Mouse (Mus musculus) mature B cell (primary cell): ENCODE results near the gene Rps10.
"Not testable (repeated sequence)": the region's sequence is repeated elsewhere in the genome, so short reads cannot be mapped to it uniquely, and the experiment has no call there.

ENCODE experiments used
- in situ Hi-C: fragments of 300-500 bp; cut with MboI; formaldehyde crosslinking; loops from 2 replicates; pipeline ENCODE4 v1.14.3; 2019

Rps10 gene

DNA sequence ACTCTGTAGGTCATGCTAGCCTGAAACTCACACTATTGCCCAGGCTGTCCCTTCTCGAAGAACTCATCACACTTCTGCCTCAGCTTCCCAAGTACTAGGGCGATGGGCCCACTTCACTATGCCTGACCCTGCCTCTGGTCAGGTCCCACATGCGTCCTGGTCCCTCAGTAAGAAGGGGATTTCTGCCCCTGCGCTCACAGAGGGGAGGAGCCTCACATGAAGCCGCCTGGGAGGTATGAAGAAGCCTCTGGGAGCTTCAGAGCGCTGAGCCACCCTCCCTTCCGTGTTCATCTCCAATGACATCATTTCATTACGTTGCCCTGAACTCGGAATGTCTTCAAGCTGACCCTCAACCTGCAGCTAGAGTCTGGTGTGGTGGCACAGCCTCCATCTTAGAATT, 7.3 kb upstream of the Rps10 start:
- in situ Hi-C loops = loop anchor here (5.0 kb wide), 1 partner anchor 76 kb away; the partner anchor contains the start of gene AI413582

DNA sequence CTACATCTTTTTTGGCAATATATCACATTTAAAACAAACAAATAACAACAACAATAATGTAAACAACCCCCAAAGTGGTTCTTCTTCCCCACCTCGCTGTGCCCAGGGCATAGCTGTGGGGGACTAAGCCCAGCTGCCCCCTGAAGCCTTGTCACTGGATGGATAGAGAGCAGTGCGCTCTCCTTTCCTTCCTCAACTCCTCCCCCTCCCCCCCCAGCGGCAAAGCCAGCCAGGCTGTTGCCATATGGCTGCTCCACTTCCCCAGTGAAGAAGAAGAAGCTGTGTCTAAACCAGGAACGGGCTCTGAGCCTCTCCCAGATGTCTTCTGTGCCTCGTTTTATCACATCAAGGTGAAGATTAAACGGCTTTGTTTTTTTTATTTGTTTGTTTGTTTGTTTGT, 6.6 kb upstream of the Rps10 start:
- in situ Hi-C loops = loop anchor here (5.0 kb wide), 1 partner anchor 76 kb away; the partner anchor contains the start of gene AI413582

DNA sequence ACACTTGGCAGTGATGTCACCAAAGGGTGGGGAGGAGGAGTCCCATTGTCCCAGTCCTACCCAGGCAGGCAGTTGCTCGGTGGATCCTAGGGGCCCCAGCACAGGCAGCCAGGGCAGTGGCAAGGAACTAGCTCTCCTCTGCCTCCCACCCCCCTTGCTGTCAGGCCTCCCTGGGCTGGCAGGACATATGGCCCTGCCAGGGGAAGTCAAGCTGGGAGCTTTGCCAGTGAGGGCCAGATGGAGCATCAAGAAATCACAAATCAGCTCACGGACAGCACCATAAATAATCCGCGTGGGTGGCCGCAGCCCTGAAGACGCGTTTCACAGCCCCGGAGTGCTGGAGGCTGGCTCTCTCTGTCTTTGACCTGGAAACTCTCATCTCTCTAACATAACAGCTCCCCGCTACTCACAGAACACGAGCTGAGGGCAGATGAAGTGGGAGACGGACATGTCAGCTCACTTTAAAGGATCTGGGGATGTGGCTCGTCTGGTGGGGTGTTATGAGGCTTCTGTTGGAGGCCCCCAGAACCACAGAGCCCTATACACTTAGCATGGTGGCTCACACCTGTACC, 6.1 kb upstream of the Rps10 start:
- in situ Hi-C loops = loop anchor here (5.0 kb wide), 1 partner anchor 75 kb away; the partner anchor contains the start of gene AI413582

DNA sequence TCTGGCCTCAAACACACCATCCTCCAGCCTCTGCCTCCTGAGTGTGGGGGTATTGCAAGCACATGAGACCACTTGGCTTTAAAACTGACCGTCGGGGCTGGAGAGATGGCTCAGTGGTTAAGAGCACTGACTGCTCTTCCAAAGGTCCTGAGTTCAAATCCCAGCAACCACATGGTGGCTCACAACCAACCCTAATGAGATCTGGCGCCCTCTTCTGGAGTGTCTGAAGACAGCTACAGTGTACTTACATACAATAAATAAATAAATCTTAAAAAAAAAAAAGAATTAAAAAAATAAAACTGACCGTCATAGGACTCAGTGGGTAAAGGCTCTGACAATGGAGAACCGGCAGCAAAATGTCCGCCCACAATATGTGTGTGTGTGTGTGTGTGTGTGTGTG, 3.4 kb upstream of the Rps10 start:
- in situ Hi-C loops = loop anchor here (5.0 kb wide), 1 partner anchor 73 kb away; the partner anchor contains the start of gene AI413582

DNA sequence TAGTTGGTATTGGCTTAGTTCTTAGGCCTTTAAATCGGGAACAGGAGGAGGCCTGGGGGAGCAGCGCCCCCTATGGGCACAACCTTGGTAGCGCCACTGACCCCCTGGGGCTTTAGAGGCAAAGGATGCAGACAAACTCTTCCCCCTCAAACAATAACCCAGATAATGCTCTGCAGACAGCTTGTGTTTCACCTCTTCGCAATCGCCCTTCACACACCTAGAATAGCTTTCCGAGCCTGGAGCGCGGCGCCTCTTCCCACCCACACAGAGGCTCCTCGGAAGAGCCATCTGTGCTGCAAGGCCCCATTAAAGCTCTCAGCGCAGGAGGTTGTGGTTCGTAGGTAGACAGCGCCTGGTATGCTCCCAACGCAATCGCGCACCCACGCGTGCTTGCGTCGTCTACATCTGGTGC, 2.5 kb upstream of the Rps10 start:
- in situ Hi-C loops = no loop called here

DNA sequence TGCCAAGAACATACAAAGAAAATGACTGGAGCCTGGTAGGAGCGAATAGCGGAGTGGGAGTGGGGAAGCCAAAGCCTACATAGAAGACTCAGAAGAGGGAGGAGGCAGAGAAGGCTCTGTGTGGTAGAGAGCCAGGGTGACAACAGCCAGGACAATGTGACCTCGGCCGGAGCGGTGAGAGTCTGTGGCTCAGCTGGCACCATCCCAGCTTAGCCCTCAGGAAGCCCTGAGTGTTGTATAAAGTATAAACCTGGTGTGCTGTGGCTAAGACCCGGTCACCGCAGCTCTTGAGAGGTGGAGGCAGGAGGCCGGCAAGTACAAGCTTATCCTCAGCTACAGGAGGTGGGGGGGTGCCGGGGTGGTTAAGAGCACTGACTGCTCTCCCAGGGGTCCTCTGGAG, 864 bp upstream of the Rps10 start:
- in situ Hi-C loops = no loop called here

DNA sequence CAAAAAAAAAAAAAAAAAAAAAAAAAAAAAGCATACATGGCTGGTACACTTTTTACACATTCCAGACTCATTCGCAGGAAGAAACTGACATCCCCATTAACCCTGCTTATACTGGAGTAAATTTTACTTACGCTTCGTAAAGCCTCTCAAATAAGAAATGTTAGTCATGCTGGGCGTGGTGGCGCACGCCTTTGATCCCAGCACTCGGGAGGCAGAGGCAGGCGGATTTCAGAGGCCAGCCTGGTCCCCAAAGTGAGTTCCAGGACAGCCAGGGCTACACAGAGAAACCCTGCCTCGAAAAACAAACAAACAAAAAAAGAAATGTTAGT, 930 bp downstream of the Rps10 start:
- in situ Hi-C loops = not testable (repeated sequence)

DNA sequence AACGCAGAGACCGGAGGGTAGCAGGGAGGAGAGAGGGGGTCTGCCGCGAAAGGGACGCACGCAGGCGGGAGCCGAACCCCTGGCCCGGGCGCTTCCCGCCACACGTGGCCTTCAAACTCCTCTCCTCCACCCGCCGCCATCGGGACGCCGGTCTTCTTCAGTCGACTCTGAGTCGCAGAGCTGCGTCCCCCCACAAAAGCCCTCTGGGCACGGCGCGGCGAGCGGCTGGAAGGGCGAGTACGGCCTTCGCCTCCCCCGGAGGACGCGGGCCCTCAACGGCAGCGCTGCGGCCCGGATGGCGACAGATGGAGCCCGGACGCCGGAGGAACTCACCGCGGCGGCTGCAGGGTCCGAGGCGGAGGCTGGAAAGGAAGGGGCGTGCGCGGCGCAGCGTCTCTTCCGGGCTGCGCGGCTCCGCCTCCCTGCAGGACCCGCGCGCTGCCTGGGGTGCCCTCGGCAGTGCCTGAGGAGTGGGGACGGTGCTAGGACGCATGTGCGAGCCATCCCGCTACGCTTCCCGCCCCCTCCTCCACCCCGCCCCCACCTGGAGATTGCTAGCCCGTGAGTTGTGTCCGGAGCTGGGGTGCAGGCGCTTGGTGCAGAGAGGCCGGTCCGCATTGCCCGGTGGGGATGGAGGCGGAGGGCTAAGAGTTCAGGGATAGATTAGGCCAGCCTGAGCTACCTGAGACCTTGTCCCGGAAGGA, 1.4 kb downstream of the Rps10 start, which contains the start of gene RPS10-NUDT3:
RPS10-NUDT3 (minus strand) TSS at position 352 of the 704 bp plus-strand sequence.
- in situ Hi-C loops = no loop called here

DNA sequence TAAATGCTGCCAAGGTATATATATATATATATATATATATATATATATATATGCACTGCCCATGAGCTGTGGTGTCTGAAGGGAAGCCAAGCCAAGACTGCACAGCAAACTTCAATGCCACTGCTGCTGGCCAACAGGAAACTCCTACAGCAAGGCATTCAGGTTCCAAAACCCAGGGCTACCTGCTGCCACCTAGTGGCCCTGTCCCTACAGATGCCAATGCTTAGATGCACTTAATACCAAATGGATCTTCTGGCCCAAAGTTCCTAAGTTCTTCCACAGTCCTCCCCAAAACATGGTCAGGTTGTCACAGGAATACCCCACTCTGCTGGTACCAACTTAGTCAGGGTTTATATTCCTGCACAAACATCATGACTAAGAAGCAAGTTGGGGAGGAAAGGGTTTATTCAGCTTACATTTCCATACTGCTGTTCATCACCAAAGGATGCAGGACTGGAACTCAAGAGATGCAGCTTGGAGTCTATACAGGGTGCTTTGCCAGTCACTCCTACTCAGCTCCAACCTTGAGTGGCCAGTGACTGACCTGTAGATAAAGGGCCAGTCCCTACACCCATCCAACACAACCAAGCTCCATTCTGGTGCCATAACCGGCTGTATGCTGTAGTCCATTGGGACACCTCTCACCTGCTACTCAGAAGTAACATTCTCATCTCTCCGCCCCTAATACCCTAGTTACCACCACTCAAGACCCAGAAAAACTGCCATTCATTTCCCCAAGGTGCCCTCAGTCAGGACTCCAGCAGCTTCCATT, 7.0 kb downstream of the Rps10 start:
- in situ Hi-C loops = loop anchor here (5.0 kb wide), 1 partner anchor 77 kb away; no protein-coding TSS in a partner anchor

DNA sequence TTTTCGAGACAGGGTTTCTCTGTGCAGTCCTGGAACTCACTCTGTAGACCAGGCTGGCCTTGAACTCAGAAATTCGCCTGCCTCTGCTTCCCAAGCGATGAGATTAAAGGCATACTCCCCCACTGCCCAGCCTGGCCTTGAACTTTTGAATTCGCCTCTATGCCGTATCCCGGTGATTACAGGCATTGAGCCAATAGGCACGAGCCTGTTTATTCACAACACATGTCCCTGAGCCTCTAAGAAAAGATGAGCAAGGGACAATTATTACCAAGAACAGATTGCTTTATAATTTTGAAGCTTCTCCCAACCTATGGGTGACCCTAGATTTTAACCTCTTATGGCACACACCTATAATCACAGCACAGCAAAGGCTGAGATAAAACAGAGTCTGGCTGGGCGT, 8.1 kb downstream of the Rps10 start:
- in situ Hi-C loops = loop anchor here (5.0 kb wide), 1 partner anchor 76 kb away; no protein-coding TSS in a partner anchor

DNA sequence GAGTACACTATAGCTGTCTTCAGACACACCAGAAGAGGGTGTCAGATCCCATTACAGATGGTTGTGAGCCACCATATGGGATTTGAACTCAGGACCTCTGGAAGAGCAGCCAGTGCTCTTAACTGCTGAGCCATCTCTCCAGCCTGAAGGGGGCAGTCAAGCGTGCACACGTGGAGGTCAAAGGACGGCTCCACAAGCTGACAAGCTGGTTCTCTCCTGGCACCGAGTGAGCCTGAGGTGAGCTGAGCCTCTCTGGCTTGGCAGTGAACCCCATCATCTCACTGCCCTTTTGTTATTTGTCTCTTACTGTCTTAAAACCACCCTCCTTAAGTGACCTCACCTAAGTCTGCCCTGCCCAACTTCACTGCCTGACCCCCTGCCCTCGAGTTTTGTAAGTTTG, 9.0 kb downstream of the Rps10 start:
- in situ Hi-C loops = loop anchor here (5.0 kb wide), 1 partner anchor 75 kb away; no protein-coding TSS in a partner anchor

DNA sequence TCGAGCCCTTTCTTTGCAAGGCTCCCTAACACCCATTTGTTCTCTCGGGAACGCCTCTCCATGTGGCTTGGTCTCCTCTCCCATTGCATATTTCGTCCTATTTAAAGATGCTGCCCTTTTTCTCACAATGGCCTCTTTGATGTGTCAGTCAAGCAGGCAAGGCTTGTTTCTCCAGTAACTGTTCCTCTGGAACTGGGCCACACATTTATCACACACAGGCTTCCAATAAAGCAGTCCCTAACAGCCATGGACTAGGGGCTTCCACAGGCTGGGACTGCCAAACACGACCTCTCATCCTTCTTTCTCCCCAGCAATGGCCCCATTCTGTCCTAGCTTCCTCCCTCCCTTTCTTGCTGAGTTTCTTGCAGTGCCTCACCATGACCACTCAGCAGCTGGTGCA, 9.8 kb downstream of the Rps10 start:
- in situ Hi-C loops = loop anchor here (5.0 kb wide), 1 partner anchor 74 kb away; no protein-coding TSS in a partner anchor

DNA sequence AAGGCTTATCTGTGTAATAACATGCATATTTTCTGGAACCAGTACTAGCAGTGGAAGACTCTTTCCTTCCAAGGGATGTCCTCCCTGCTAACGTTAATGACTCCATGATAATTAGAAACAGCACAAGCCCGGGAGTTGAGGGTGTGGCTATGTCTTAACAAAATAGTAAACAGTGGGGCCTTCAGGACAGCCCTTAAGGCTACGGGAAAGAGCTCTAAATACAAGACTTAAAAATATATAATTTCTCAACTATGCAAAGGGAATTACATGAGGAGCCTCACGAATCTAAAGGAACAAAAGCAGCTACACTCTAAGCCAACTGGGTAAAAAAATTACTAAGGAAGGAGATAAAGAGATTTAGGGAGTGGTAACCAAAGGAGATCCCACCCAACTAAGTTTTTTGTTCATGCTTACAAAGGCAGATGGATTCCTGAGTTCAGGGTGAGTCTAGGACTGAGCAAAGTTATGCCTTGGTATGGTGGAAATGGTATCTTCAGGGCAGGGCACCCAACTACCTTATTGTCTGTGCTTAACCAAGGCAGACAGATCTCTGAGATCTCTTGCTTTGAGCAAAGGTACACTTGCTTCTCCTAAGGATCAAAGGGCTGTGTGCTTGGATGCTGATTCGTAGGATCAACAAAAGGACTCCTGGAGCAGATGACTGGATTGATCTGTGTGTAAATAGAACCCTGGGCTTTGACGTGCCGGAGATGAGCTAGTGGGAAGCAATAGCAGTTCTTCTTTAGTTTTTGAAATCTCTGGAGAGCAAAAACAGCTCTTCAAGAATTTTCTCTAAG, 10.8 kb downstream of the Rps10 start:
- in situ Hi-C loops = loop anchor here (5.0 kb wide), 1 partner anchor 73 kb away; no protein-coding TSS in a partner anchor

DNA sequence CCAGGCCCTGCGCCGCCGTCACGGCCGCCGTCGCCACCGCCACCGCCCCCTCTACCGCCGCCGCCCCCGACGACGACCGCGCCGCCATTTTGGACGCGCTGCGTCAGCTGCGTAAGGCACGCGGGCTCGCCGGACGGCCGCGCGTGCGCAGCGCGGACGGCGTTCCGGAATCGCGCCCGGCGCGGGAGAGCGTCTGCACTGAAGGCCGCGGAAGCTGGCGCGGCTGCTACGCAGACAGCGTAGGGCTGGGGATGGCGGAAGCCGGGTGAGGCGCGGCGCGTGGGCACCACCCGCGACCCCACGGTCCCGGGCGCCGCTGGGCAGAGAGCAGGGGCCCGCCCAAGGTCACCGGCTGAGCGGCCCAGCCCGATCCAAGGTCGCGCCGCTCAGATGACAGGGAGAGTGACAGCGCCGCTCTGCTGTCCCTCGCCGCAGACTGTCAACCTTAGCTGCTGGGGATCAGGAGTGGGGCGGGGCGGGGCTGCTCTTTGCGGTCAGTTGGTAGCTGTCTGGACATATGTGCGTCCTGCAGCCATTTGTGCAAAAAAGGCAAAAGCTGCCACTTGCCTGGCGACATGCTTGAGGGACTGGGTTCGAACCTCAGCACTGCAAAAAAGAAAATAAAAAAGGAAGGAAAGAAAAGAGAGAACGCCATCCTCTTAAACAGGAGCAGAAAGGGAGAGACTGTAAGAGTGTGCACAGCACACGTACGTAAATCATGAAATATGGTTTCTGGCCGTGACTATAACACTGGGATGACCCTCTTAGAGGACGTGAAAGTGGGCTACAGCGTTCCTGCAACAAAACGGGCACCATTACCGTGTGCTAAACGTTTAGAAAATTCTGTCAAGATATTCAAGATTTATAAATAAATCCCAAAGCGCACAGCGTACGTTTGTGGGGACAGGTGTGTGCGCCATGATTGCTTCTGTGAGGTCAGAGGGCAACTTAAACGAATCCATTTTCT, 12.8 kb downstream of the Rps10 start, which contains the start of gene Nudt3:
Nudt3 (minus strand) TSS at position 136 of the 967 bp plus-strand sequence.
- in situ Hi-C loops = no loop called here

DNA sequence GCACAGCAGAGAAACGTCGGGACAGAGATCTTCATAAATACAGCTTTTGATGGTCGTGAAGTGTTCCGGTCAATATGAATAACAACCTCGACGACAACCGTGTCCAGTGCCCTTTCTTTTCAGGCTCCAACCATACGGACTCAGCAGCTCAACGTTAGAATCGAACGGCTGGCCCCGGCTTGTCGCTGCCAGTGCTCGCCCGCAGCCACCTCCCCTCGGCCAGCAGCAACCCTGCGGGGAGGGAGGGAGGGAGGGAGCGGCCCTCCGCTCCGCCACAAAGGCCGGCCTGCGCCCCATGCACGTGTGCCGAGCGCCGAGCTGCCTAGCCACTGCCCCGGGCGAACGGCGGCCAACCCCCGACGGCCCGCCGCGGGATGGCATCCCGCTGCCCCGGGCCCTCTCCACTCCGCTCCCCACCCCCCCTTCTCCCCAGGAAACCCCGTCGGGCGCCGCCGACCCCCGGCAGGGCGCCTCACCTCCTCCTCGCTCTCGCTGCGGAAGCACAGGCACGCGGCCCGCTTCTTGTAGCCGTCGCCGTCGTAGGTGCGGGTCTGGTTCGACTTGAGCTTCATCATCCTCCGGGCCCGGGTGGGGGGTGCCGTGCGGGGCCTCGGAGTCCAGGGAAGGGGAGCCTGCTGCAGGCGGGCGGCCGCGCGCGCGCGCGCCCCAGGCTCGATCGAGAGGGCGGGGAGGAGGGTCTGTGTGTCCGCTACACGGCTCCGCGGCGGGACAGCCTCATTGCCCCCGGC, 13.7 kb downstream of the Rps10 start:
- in situ Hi-C loops = no loop called here

DNA sequence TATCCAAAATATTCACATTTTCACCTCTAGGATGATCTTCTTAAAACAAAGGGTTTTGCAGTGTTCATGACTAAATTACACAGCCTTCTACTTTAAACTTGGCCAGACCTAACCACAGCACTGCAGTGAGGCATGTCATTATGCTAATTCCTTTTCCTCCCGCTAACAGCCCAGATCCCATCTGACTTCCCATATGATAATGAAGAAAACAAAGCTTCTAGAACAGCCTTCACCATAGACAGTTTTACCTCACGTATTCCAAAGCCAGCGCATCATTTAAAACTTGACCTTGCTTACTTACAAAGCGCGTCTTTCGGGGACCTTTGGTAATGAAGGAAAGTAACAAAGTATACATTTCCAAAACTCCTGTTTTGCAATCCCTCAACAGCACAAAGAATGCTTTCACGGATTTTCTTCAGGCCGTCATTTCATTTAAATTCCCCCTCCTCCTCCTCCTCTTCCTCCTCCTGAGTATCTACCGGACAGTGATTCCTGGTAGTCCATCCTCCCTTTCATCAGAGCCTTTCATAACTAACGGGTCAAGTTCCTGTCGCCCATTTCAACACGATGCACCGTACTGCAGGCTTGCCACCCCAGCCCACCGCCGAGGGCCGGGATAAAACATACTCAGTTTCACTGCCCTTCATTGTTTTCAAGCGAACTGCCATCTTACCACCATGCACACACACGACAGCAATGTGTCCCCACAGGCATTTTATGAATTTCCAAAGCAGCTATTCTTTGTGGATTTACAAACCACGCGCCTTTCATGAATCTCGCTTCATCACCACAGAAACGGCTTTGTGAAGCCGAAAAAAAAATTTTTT, 14.6 kb downstream of the Rps10 start:
- in situ Hi-C loops = no loop called here

DNA sequence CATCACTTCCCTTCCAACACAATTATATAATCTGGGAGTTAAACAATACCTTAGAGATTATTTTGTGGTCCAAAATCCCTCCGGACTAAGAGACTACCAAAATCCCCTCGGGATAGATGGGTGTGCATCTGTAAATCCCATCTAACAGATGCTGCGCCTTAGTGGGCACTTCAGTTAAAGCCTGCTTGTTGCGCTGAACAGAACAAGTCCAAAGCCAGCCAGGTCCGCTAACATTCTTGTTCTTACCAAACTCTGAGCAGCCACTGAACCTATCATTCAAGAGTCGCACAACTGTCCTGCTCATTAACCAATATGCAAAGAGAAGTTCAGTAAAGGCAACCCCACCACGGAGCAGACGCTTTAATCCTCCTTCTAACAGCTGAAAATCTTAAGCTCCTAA, 15.3 kb downstream of the Rps10 start:
- in situ Hi-C loops = no loop called here

DNA sequence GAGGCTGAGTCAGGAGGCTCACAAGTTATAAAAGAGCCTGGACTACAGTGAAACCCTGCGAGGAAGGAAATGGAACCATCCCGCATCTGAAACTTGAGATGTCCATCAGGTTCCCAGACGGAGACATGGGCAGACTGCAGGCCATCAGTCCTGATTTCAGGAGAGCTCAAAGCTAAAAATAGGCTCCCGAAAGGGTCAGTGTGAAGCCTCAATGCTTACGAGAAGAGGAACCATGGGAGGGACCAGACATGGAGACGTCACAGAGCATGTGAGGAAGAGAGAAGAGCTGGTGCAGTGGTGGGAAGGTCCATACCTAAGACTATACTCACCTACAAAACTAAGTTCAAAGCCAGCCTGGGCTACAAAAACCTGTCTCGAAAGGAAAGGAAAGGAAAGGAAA, 21.1 kb downstream of the Rps10 start:
- in situ Hi-C loops = no loop called here

DNA sequence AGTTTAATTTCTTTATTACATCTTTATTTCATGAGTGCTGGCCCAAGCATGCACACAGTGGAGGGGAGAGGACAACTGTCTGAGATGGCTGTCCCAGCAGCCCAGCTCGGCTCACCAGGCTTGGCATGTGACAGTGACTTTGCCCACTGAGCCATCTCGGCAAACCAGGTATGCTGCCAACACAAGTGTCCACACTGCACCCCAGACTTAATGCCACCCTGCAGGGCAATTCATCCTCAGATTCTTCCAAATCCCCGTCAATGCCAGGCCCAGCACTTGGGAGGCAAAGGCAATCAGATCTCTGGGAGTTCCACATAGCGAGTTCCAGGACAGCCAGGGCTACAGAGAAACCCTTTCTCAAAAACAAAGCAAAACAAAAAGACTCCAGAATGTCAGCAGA, 23.5 kb downstream of the Rps10 start:
- in situ Hi-C loops = no loop called here
